Mouse (Mus musculus): ENCODE data around the gene Cdkn2c.
"Not testable (repeated sequence)": the region's sequence is repeated elsewhere in the genome, so short reads cannot be mapped to it uniquely, and the experiment has no call there.

The Cdkn2c gene

DNA sequence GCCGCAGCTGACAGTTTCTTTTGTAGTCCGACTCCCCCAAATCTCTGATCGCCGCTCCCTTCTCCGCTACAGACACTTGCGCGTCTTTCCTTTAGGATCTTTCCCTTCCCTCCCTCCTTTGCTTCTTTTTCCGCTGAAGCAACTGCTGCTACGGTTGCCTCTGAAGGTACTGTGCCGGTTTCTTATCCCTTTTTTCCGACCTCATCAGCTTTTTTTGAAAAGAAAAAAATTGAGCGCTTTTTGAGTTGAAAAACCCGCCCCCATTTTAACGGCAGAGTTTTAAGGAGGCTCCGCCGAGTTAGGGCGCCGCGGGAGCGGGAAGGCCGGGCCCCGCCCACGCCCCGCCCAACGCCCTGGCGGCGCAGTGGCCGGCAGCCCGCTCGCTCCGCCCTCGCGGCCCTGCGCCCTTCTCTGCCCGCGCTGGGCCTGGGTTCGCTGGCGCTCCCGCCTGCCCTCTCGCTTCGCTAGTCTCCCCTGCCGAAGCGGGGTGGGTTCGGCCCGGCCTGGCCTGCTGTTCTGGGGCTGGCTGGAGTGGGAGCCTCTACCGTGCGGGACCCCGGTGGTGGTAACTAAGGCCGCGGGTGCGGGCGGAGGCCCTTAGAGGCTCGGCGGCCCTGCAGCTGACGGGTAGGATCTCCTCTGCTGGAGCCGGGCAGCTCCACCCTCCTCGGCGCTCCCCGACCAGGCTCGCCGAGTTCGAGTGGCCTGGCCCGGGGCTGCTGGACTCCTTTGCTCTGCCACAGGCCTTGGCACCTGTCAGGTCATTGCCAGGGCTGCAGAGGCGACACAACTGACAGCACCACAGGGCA, at the start of gene Cdkn2c:
Cdkn2c (minus strand) TSS at position 729 of the 809 bp plus-strand sequence.
- DNase-seq: peak; percentile 89

DNA sequence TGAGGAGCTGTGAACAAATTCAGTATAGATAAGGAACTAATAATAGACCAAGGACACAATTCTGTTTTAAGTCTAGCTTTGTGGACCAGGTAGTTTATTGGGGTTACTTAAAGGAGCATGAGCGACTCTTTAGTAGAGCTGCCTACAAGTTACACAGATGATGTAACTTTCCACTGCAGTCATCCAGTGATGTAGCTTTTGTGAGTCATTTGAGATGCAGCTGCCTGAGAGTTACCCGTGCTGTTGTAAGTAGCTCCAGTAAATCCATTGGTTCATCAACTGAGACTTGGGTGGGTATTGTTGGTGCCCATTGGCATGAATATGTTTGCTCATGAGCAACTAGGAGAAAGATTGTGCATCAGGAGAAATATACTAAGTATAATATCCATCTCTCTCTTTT, 38.4 kb upstream of the Cdkn2c start:
- DNase-seq: no peak

DNA sequence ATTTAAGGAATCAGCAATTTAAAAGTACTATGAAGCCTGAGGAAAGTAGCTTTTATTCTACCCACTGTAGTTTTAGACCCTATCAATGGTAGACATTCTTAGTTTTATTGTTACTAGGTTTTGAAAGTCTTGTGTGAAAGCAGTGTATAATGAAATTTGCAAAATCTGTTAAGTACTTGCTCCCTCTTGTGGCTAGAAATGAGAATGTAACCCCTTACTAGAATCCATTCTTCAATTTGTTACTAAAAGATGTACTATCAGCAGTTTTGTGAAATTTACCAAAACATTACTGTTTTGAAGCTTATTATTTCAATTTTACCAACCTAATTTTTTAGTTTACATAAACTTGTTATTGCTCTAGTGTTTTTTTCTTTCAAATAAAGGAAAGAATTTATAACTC, 36.6 kb upstream of the Cdkn2c start:
- no peak for DNase-seq

DNA sequence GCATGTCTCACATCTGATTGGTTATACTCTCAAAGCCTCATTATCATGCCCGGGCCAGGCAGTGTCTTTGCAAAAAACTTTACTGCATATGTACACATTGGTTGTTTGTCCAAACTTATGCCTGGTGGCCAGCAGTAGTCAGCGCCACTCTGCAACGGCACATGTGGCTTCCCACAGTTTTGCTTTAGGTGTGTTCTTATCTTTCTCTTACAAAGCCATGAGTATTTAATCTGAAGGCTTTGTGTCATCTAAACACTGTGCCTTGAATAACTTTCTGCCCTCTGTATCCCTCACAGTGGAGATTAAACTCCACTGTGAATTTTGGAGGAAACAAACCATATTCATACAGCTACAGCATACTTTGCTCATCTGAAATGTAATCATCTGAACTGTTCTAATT, 33.7 kb upstream of the Cdkn2c start:
- not testable (repeated sequence) for DNase-seq

DNA sequence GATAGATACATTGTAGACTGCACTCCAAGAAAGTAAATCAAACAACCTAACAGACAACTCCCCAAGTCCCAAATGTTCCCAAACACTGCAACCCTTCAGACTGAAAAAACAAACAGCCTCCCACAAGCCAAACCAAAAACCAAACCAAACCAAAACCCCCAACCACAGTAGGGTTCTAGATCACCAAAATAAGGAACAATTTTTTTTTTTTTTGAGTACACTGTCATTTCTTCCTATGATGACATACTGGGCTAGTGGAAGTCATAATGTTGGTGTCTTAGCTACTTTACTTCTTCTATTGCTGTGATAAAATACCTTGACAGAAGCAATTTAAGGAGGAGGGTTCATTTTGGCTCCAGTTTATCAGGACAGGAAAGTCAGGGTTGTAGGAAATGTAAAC, 25.7 kb upstream of the Cdkn2c start:
- no peak for DNase-seq

DNA sequence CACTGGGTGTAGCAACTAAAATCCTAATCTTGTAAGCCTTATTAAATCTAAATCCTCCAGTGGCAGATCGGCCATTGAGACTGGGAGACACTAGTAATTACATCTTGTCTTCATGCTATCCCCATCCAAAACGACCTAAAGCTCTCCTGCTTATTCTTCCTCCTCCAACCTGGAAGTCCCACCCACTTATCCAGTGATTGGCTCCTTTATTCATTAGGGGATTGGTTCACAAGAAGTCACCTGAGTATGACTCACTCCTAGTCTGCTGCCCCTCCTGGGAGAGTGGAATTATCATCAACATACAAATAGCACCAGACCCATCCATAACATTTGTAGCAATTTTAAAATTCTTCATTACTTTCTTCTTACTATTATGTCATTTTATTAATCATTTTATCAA, 16.6 kb upstream of the Cdkn2c start:
- no peak for DNase-seq

DNA sequence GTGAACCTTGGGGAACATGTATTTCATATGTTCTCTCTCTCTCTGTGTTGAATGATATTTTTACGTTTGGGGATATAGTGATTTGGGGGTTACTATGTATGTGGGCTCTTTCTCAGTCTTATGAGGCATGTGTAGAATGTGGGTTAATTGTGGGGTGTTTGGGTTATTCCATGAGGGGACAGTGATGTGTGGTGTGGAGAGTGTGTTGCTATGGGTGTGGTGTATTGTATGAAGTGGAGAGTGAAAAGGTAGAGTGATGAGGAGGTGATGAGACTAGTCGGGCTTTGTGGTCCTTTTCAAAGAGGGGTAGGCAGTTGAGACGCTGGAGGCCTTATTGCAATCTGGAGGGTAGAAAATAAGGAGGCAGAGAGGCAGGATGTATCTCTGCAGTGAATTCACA, 10.2 kb upstream of the Cdkn2c start:
- DNase-seq: peak; percentile 36

DNA sequence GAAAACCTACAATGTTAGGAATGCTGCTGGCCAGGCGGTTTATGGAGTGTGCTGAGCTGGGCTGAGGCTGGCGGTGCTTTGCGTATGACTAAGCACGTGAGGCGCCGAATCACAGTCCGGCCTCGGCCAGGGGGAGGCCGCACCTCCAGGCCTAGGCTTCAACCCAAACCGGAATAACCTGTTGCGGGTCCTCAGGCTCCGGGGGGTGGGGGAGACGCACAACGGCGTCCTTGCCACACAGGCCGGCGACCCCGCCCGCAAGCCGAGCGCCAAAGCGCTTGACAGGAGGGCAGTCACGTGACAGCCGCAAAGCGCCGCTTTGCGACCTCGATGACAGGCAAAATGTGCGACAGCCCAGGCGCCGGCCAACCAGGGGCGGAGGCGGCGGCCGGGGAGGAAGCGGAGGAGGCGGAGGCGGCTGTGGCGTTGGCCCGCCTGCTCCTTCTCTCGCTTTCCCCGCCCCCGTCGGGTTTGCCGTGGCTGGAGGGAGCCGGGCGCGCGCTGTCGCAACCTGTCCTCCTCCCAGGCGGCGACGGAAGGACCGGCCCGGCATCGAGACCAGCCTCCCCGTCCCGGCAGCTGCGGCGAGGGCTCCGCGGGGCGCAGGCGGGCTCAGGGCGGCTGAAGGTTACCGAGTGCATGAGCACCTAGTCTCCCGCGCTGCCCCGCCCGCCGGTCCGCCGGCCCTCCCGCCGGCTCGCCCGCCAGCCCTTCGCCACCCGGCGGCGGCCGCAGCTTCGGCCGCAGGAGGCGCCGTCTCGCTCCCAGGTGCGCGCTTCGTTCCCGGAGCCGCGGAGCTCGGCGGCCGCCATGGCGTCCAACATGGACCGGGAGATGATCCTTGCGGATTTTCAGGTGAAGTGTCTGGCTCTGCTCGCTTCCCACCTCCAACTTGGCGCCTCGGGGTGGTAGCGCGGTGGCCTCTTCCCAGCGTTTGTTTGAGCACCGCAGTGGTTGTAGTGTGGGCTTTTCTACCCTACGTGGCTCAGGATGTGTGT, 9.5 kb upstream of the Cdkn2c start, which contains the start of gene Faf1:
Faf1 (plus strand) TSS at position 371 of the 998 bp plus-strand sequence.
- peak; percentile 99 for DNase-seq

DNA sequence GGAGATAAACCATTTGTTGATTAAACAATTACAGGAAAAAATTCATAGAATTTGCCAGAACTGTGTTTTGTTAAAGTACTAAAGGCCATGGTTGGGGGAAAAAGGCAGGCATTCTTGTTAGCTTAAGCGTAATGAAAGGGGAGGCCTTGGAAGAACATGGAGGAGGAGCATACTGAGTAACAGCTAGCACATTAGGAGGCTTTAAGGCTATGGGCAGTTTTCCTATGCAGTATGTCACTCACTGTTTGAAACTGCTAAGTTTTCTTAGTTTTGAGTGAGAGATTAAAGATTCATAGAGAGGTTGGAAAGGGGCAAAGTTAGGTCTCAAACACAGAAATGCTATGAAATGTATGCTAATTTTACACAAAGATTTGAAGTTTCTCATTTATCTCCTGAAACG, 7.1 kb upstream of the Cdkn2c start:
- no peak for DNase-seq

DNA sequence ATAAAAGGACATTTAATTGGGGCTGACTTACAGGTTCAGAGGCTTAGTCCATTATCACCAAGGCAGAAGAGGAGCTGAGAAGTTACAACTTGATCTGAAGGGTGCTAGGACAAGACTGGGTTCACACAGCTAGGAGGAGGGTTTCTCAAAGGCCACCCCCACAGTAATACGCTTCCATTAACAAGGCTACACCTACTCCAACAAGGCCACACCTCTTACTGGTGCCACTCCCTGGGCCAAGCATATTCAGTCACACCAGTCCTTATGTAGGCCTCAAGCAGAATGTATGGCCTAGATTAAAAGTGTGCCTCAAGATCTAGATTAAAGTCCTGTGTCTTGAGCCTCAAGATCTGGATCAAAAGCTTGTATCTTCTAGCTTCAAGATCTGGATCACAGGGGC, 5.0 kb upstream of the Cdkn2c start:
- DNase-seq: no peak

DNA sequence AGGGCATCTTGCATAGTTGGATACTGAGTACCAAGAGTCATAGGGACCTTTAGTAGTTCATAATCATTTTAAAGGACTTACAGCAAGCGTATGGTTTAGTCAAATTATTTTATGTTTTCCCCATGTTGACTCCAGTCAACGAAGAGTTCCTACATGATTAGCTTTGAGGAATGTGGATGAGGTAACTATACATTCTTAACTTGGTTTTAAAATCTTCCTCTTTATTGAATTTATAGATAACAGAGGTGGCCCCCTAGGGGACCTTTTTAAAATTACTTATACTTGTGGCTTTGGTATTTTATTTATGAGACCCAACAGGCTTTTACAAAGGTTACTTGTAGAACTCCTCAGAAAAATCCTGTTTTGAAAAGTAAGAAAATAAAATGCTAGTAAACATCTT, 3.2 kb upstream of the Cdkn2c start:
- DNase-seq: no peak

DNA sequence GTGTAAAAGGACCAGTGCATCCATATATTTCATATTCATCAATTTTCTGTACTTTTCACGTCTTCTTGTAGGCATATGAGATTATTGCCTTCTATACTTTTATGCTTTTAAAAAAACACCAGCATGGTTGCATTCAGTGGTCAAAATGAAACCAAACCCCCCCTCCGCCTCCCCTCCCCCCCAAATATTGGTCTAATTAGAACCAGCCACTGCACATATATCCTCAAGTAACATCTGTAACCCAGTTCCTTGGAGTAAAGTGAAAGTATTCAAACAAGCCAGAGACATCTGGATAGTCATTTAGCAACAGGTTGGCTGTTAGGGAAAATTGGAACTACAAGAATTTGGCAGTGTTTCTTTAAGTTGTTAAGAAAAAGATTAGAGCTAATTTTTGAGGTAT, 529 bp upstream of the Cdkn2c start:
- DNase-seq: no peak

DNA sequence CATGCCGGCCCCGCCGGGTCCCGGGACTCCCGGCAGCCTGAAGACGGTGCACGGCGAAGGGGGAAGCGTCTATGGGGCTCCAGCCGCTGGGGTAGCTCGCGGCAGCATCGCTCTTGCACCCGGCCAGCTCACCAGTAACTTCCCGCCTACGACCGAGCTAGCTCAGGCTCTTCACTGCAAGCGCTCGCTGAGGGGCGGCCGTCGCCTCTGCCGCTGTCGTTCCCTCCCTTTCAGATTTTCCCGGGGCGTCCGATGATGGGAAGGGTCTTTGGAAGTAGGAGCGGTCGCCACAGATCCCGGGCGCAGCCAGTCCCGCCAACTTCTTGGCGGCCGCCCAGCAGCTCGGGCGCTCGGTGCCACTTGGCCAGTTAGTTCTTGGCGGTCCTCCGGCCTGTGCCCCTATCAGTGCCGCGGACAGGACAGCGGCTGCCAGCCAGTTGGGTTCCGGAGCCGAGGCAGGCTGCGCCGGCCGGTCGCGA, 968 bp downstream of the Cdkn2c start:
- DNase-seq: peak; percentile 81

DNA sequence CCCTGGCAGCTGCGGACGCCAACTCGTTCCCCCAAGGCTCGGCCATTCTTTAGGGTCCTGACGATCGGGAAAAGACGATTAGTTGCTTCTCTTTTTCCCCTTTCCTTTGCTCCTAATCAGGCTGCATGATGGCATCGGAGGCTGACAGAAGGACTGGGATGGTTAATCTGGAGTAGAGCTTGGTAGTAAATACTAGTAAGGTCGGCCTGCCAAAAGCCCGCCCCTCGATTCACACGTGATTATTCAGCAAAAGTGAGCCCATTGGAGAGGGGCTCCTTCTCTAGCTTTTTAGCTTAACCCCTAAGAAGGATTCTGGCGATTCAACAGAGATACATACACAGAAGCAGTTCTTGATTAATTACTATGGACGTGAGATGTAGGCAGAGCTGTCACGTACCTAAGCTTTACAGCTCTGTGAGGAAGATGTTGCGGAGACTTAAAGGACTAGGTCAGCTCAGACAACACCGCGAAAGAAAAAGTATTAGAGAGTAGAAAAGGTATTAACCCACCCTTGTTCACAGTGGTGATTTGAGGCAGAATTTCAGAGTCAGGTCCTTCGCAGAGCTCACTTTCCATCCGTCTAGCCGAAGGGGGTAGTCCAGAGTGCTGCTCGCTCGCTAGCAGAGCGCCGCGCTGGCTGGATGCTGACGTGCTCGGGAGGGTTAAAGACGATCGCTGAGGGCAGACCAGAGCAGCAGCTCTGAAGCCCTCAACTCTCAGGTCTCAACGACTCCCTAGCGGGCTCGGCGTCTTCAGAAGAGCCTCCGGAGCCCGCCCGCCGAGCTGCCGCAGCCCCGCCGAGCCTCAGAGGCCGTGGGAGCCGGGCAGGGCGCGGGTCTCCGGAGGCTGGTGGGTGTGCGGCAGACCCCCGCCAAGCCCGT, 1.6 kb downstream of the Cdkn2c start:
- peak; percentile 58 for DNase-seq

DNA sequence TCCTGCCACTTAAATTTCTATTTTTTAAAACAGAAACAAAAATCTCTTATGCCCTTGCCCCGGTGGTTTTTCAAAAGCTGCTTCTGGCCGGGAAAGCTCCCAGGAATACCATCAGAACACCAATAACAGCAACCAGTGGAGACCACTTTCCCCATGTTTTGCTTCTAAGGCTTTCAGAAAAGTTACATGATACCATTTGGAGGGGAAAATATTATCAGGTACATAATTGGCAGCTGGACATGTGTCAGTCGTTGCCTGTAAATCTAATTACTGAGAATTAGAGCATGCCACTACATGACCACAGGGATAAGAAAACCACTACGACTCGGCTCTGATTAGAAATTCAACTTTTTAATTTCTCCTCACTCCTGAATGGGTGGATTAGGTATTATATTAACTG, 2.9 kb downstream of the Cdkn2c start:
- no peak for DNase-seq

DNA sequence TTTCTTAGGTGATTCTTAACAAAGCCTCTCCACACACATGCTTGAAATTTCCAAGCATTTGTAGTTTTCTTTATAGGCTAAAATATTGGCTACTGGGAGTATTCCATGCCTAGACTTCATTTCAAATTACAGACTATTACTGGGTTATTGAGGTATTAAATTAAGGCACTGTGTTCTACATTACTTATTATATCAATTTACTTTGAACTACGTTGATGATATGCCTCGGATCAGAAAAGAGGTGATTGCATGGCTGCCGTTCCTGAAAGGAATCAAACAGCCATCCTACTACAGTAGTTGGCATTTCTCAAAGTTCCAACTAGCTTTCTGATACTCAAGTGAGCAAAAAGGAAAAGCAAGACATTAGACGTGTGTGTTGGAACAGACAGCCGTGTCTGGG, 4.7 kb downstream of the Cdkn2c start:
- no peak for DNase-seq

DNA sequence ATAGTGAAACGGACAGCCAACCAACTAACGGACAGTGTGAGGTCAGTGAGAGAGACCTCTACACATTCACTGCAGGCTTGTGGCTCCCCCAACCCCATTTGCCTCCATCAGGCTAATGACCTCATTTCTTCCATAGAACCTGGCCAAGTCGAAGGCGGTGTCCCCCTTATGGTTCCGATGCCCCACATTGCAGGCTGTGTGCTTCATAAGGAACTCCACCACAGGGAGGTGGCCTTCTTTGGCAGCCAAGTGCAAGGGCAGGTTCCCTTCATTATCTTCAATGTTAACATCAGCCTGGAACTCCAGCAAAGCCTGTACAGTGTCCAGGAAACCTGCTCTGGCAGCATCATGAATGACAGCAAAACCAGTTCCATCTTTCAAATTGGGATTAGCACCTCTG, 5.8 kb downstream of the Cdkn2c start:
- no peak for DNase-seq

DNA sequence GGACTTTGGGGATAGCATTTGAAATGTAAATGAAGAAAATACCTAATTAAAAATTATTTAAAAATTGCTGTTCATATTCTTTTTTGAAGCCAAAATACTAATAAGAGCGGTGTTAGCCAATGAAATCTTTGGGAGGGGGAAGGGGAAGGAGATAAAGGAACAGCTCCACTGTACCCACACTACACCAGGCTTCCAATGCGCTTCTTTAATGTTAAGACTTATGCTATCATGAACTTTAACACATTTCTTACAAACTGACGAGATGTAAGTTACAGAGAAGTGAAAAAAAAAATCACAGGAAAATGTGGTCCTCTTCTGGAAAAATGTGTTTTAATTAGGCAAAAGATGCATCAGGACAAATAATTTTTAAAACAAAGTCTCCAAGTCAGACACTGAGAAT, 6.4 kb downstream of the Cdkn2c start:
- DNase-seq: no peak

DNA sequence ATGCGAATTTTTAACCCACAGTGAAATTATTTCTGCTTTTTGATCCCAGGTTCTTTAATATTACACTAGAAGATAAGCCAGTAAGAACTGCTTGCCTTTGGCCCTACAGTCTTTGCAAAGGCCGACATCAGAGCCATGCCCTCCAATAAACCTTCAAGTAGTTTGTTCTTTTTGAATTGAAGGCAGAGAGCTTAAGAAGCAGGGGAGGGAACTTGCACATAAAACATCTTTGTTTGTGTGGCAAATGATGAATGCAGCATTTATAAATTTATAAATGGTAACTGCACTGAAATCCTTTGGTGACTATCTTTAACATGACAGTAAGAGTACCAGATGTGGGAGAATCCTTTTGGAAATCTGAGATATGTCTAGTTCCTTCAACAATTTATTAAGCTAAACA, 7.4 kb downstream of the Cdkn2c start:
- no peak for DNase-seq

DNA sequence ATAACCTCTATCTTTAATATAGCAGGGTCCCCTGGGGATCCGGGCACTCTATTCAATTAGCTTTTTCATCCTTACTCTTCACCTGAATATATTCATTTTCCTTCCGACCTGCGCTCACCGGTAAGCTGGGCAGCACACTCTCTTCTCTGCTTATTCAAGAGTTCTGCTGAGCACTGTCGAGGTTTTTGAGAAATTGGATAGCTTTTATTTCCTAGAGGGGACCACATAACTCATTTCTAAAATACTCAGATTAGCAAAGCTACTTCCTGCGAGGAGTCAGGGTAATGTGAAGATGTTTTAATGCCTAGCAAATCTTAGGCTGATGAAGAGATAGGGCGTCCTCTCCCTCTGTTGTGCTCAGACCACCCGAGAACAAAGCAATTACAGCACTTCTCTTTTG, 8.2 kb downstream of the Cdkn2c start:
- no peak for DNase-seq

DNA sequence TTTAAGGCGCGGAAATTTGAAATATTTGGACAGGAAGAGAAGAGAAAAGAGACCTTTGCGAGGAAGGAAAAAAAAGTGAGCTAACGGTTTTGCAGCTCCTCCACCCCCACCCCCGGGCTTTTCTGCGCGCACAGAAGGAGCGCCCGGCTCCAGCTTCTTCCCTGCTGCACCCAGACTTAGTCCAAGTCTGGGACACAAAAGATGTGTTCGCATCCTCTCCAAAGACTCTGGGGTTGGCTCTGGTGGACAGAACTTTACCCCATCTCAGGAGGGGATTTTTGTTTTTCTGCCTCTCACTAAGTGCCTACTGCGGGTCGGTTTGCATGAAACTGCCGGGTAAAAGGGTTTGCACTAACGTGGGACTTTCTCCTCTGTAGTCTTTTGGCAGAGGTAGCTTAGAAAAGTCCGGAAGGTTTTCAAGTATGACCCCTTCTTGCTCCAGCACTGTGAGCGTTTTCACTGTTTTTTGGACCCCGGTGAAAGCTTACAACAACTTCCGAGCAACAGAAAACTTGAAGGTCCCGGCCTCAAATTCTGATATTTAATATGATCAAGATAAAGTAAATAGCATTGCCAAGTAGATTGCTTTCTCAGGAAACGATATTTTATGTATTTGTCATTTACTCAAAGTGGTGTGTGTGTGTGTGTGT, 9.0 kb downstream of the Cdkn2c start:
- no peak for DNase-seq

All from cerebellum, adult 9-11 months (tissue).